Mouse (Mus musculus): ENCODE data around the gene Bmp15. TPM values are rescaled to one million over a fixed set of nuclear protein-coding genes. Genes with fewer than 3 reads are reported as not detected.

Gene Bmp15
- polyA plus RNA-seq, 2 experiments: 0.28 to 0.36 TPM

- TF ChIP-seq POLR2A (IDR thresholded peaks at IDR 0.05; ENCODE audit: borderline replicate concordance, extremely low read depth, insufficient read depth, insufficient read length): no peak
- Histone ChIP-seq H3K27ac (replicated peaks; ENCODE audit: low read depth, low read length) (no peak overlapping the region), H3K4me3 (replicated peaks; ENCODE audit: low read length) (no peak overlapping the region), H3K4me1 (ENCODE audit: control insufficient read depth, insufficient read depth, low read length) (no peaks in the 10 kb centered on the region), H3K4me2 (replicated peaks; ENCODE audit: low read depth, low read length, severe bottlenecking) (no peak overlapping the region), H3K36me3 (ENCODE audit: control insufficient read depth, insufficient read depth, low read length) (no peaks in the 10 kb centered on the region), H3K27me3 (ENCODE audit: control insufficient read depth, insufficient read depth, low read length) (no peaks in the 10 kb centered on the region), H3K9ac (ENCODE audit: low read depth, low read length, severe bottlenecking) (no peak overlapping the region), H3K9me3 (ENCODE audit: control insufficient read depth, low read length) (no peaks in the 10 kb centered on the region)
- ATAC-seq (ENCODE audit: low FRiP score, low read depth) (no peak), DNase-seq (ENCODE audit: low spot score) (no peak)
- 28% methylated on average over 1 of the region's 1 CpGs for WGBS
These were observed 3.5 kb upstream of the Bmp15 start for GRCm38 (mm10) chrX:6324056-6324455.

DNA sequence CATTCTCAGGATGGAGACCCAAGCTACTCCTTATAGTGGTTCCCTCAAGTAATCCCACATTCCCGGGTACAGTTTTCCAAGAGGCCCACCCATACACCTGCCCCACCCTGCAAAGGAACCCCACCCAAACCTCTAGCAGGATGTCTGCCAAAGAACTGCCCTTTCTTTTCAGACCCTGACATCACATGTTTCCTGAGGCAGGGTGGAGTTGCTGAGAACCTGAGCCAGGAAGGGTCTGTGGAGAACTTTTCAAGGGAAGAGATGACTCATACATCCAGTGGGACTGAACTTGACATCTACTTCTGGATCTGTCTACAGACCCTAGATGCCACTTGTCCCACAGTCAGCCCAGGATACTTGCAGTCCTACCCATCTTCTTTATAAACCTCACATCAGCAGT, 2.8 kb downstream of the Bmp15 start:
- no peaks in the 10 kb centered on the region for H3K36me3 ChIP-seq (ENCODE audit: control insufficient read depth, insufficient read depth, low read length)
- H3K27ac ChIP-seq (replicated peaks; ENCODE audit: low read depth, low read length): no peak overlapping the region
- no peak overlapping the region for H3K9ac ChIP-seq (ENCODE audit: low read depth, low read length, severe bottlenecking)
- H3K4me2 ChIP-seq (replicated peaks; ENCODE audit: low read depth, low read length, severe bottlenecking): no peak overlapping the region
- no peaks in the 10 kb centered on the region for H3K27me3 ChIP-seq (ENCODE audit: control insufficient read depth, insufficient read depth, low read length)
- no peak for ATAC-seq (ENCODE audit: low FRiP score, low read depth)
- DNase-seq (ENCODE audit: low spot score): no peak
- no peak overlapping the region for H3K4me3 ChIP-seq (replicated peaks; ENCODE audit: low read length)
- 83% methylated on average over 1 of the region's 1 CpGs for WGBS
- TF ChIP-seq POLR2A (IDR thresholded peaks at IDR 0.05; ENCODE audit: borderline replicate concordance, extremely low read depth, insufficient read depth, insufficient read length): no peak
- no peaks in the 10 kb centered on the region for H3K9me3 ChIP-seq (ENCODE audit: control insufficient read depth, low read length)
- no peaks in the 10 kb centered on the region for H3K4me1 ChIP-seq (ENCODE audit: control insufficient read depth, insufficient read depth, low read length)

Other genes starting within 250 kb of the Bmp15 start
- not detected in 2 replicates for gene AU022751, start 237.3 kb downstream of the Bmp15 start, polyA plus RNA-seq (2012; rRNA removed)
- gene AU022751, start 237.3 kb downstream of the Bmp15 start, polyA plus RNA-seq (2014; fragmentation: Nextera tagmentation; extraction: Ambion mirVana): not detected in 2 replicates
- 3.6 and 4.3 TPM in 2 replicates for gene Nudt10, start 147.7 kb downstream of the Bmp15 start, polyA plus RNA-seq (2012; rRNA removed)
- 4.7 and 5.8 TPM in 2 replicates for gene Nudt10, start 147.7 kb downstream of the Bmp15 start, polyA plus RNA-seq (2014; fragmentation: Nextera tagmentation; extraction: Ambion mirVana)
- 6.8 and 8.1 TPM in 2 replicates for gene Shroom4, start 79.1 kb upstream of the Bmp15 start, polyA plus RNA-seq (2012; rRNA removed)
- 7.3 and 10.1 TPM in 2 replicates for gene Shroom4, start 79.1 kb upstream of the Bmp15 start, polyA plus RNA-seq (2014; fragmentation: Nextera tagmentation; extraction: Ambion mirVana)